Mouse (Mus musculus) midbrain, embryonic 11.5 days (tissue): ENCODE data around the gene Nif3l1. TPM values are rescaled to one million over a fixed set of nuclear protein-coding genes. Genes with fewer than 3 reads are reported as not detected.

ENCODE experiments used
- ATAC-seq: fragments of 200-750 bp; cut with Nextera tagmentation; 2 replicates; pipeline ENCODE4 v1.8.0; 2017; ENCODE audit warnings: moderate TSS enrichment, moderate library complexity; ENCODE audit not compliant: low FRiP score
- DNase-seq: peaks from one replicate; pipeline ENCODE4 v3.0.0; 2015; ENCODE audit warnings: low spot score; ENCODE audit errors: missing footprints
- H3K27ac ChIP-seq: fragments of 300-500 bp; sonication (generic); 2 replicates; pipeline ENCODE4 v1.5.1; 2014; ENCODE audit warnings: low read depth, low read length
- H3K27me3 ChIP-seq: fragments of 300-500 bp; sonication (generic); 2 replicates; pipeline ENCODE4 v1.6.1; 2014; ENCODE audit warnings: mild to moderate bottlenecking, low read length, moderate library complexity, mixed read lengths; ENCODE audit not compliant: control insufficient read depth, insufficient read depth
- H3K36me3 ChIP-seq: fragments of 300-500 bp; sonication (generic); 2 replicates; pipeline ENCODE4 v1.6.1; 2014; ENCODE audit warnings: mild to moderate bottlenecking, low read length, moderate library complexity, mixed read lengths; ENCODE audit not compliant: control insufficient read depth, insufficient read depth
- H3K4me1 ChIP-seq: fragments of 300-500 bp; sonication (generic); 2 replicates; pipeline ENCODE4 v1.6.1; 2014; ENCODE audit warnings: low read length; ENCODE audit not compliant: control insufficient read depth, insufficient read depth
- H3K4me2 ChIP-seq: fragments of 300-500 bp; sonication (generic); 2 replicates; pipeline ENCODE4 v1.6.1; 2014; ENCODE audit warnings: mild to moderate bottlenecking, moderate library complexity
- H3K4me3 ChIP-seq: fragments of 300-500 bp; sonication (generic); 2 replicates; pipeline ENCODE4 v1.5.1; 2014; ENCODE audit warnings: low read depth, low read length
- H3K9ac ChIP-seq: fragments of 300-500 bp; sonication (generic); 2 replicates; pipeline ENCODE4 v1.6.1; 2014; ENCODE audit warnings: low read length
- H3K9me3 ChIP-seq: fragments of 300-500 bp; sonication (generic); 2 replicates; pipeline ENCODE4 v1.6.1; 2016; ENCODE audit warnings: low read length; ENCODE audit not compliant: control insufficient read depth
- WGBS: fragments of 180-500 bp; shearing (Covaris S2); extraction: QIAGEN DNeasy Blood & Tissue Kit; methylation state at CpG from one replicate; pipeline ENCODE4 v1.1.7; 2014; 5-methylcytosine and 5-hydroxymethylcytosine counted together
- polyA plus RNA-seq: library from polyadenylated mRNA; unstranded; fragments of >200 nt; fragmentation: Nextera tagmentation; extraction: Ambion mirVana; gene quantifications from 2 replicates; pipeline ENCODE4 v1.2.1, GENCODE M21; 2014

Nif3l1 gene
- polyA plus RNA-seq, 1 experiment from 2014 or later, result 67.2 TPM

GRCm38 (mm10) chr1:58444691-58445090 is 260 bp upstream of the Nif3l1 start:
- peaks cover 11% of the 10 kb centered on the region for H3K4me1 ChIP-seq
- peak overlapping the region; percentile 83 for H3K9ac ChIP-seq
- H3K36me3 ChIP-seq, result no peaks in the 10 kb centered on the region; the same call in 1 of the 2 replicates
- no peak for DNase-seq
- peak overlapping the region; percentile 79; the same call in 1 of the 2 replicates for H3K27ac ChIP-seq
- peak overlapping the region; percentile 71 for H3K4me2 ChIP-seq
- 17% methylated on average over 10 of the region's 10 CpGs for WGBS
- peak overlapping the region; percentile 54 for H3K4me3 ChIP-seq
- H3K27me3 ChIP-seq, result no peaks in the 10 kb centered on the region
- ATAC-seq, result no peak
- no peaks in the 10 kb centered on the region for H3K9me3 ChIP-seq

DNA sequence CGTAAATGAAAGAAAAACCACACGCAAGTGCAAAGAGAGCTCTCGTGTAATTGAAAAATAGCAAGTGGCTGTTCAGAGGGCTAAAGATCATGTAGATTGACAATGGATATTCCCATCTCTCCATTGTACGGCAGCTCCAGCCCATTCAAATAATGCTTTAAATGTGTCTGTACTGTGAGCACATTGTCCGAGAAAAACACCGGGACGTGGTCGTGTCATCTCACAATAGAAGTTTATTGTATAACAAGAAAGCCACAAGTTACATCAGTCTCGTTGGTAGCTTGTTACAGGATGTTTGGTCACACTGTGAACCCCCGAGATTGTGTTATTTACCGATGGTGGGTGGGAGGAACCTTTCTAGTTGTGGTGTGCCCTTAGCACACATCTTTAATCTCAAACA is 910 bp downstream of the Nif3l1 start:
- Histone ChIP-seq H3K4me2 (peak overlapping the region; percentile 71), H3K27me3 (no peaks in the 10 kb centered on the region), H3K9me3 (no peaks in the 10 kb centered on the region), H3K9ac (peak overlapping the region; percentile 83), H3K4me3 (peak overlapping the region; percentile 54), H3K36me3 (no peaks in the 10 kb centered on the region), H3K27ac (peak overlapping the region; percentile 79), H3K4me1 (peaks cover 11% of the 10 kb centered on the region)
- 16% methylated on average over 11 of the region's 11 CpGs for WGBS
- ATAC-seq (no peak), DNase-seq (no peak)

DNA sequence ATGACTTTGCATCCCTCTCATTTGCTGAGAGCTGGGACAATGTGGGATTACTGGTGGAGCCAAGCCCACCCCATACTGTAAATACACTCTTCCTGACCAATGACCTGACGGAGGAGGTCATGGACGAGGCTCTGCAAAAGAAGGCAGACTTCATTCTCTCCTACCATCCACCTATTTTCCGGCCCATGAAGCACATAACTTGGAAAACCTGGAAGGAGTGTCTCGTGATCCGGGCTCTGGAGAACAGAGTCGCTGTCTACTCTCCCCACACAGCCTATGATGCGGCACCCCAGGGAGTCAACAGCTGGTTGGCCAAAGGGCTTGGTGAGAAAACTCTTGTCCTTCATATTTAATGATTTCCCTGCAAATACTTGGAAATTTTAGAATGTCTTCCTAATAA is 2.8 kb downstream of the Nif3l1 start:
- no peak for ATAC-seq

GRCm38 (mm10) chr1:58448396-58448795 is 3.4 kb downstream of the Nif3l1 start:
- no peaks in the 10 kb centered on the region for H3K27me3 ChIP-seq
- no peak overlapping the region for H3K4me3 ChIP-seq
- ATAC-seq, result no peak
- H3K9me3 ChIP-seq, result no peaks in the 10 kb centered on the region
- no peak overlapping the region for H3K4me2 ChIP-seq
- peaks cover 15% of the 10 kb centered on the region for H3K36me3 ChIP-seq
- H3K4me1 ChIP-seq, result peaks cover 11% of the 10 kb centered on the region
- no peak for DNase-seq
- WGBS, result 85% methylated on average over 7 of the region's 7 CpGs
- no peak overlapping the region for H3K27ac ChIP-seq
- H3K9ac ChIP-seq, result no peak overlapping the region

More for the DNA sequence above, 2.8 kb downstream of the Nif3l1 start:
- no peak overlapping the region for H3K4me2 ChIP-seq
- peaks cover 11% of the 10 kb centered on the region for H3K4me1 ChIP-seq
- H3K4me3 ChIP-seq, result no peak overlapping the region
- no peak for DNase-seq
- H3K27ac ChIP-seq, result no peak overlapping the region
- 96% methylated on average over 7 of the region's 7 CpGs for WGBS
- H3K36me3 ChIP-seq, result peaks cover 12% of the 10 kb centered on the region
- no peaks in the 10 kb centered on the region for H3K27me3 ChIP-seq
- H3K9ac ChIP-seq, result no peak overlapping the region
- H3K9me3 ChIP-seq, result no peaks in the 10 kb centered on the region

GRCm38 (mm10) chr1:58454316-58454715 is 9.4 kb downstream of the Nif3l1 start:
- Histone ChIP-seq H3K36me3 (peaks cover 36% of the 10 kb centered on the region), H3K27ac (no peak overlapping the region), H3K9ac (no peak overlapping the region), H3K4me3 (no peak overlapping the region), H3K9me3 (no peaks in the 10 kb centered on the region), H3K4me2 (no peak overlapping the region), H3K4me1 (no peaks in the 10 kb centered on the region), H3K27me3 (no peaks in the 10 kb centered on the region)
- DNase-seq (peak; percentile 23), ATAC-seq (no peak)
- WGBS, result 90% methylated on average over 6 of the region's 6 CpGs

DNA sequence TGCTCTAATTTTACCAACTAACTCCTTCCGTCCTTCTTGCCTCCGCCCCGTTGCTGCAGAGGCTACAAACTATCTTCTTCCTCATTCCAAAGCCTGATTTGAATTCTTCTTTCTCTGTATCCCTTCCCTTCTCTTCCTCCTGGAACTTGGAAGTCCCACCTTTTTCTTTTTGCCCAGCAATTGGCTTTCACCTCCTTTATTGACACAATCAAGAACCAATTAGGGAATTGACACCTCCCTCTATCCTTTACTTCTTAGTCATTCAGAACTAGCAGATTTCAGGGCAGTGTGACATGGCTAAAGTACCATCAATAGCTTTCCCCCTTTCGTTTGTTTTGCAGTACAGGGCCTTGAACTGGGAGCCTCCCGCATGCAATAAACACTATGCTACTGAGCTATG is 13.2 kb downstream of the Nif3l1 start:
- Histone ChIP-seq H3K4me3 (no peak overlapping the region), H3K9ac (no peak overlapping the region), H3K27ac (no peak overlapping the region), H3K36me3 (peaks cover 27% of the 10 kb centered on the region), H3K4me2 (no peak overlapping the region), H3K9me3 (no peaks in the 10 kb centered on the region), H3K27me3 (no peaks in the 10 kb centered on the region), H3K4me1 (no peaks in the 10 kb centered on the region)
- WGBS, result 91% methylated on average over 5 of the region's 5 CpGs
- DNase-seq, result no peak
- ATAC-seq, result no peak

GRCm38 (mm10) chr1:58458867-58459266 is 13.9 kb downstream of the Nif3l1 start:
- Histone ChIP-seq H3K36me3 (peaks cover 32% of the 10 kb centered on the region), H3K27ac (no peak overlapping the region), H3K4me1 (no peaks in the 10 kb centered on the region), H3K9ac (no peak overlapping the region), H3K4me3 (no peak overlapping the region), H3K27me3 (no peaks in the 10 kb centered on the region), H3K9me3 (no peaks in the 10 kb centered on the region), H3K4me2 (no peak overlapping the region)
- WGBS, result 83% methylated on average over 2 of the region's 2 CpGs
- no peak for DNase-seq
- ATAC-seq, result no peak

DNA sequence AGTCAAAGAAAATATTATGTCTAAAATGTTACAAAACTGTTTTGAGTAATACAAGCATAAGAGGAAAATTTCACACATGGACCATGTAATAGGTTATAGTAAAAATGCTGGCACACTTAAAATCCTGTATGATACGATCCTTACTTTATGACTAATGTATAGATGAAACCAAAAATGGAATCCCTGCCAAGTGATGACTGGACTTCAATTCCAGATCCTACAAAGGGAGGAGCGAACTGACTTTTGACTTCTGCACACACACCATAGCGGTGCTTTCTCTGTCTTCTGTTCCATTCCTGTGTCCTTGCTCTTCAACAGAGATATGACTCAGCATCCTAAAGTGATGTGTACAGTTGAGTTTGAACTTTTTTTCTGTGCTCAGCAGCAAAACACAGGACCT is 15.6 kb downstream of the Nif3l1 start:
- WGBS, result 91% methylated on average over 3 of the region's 3 CpGs

GRCm38 (mm10) chr1:58463935-58464334 is 19.0 kb downstream of the Nif3l1 start:
- ATAC-seq (no peak), DNase-seq (no peak)
- Histone ChIP-seq H3K27ac (no peak overlapping the region), H3K36me3 (peaks cover 22% of the 10 kb centered on the region), H3K9me3 (no peaks in the 10 kb centered on the region), H3K9ac (no peak overlapping the region), H3K27me3 (no peaks in the 10 kb centered on the region), H3K4me2 (no peak overlapping the region), H3K4me1 (no peaks in the 10 kb centered on the region), H3K4me3 (no peak overlapping the region)
- WGBS, result 98% methylated on average over 2 of the region's 2 CpGs

More for the DNA sequence above, 15.6 kb downstream of the Nif3l1 start:
- Histone ChIP-seq H3K36me3 (peaks cover 38% of the 10 kb centered on the region), H3K4me1 (no peaks in the 10 kb centered on the region), H3K27ac (no peak overlapping the region), H3K9ac (no peak overlapping the region), H3K4me2 (no peak overlapping the region), H3K27me3 (no peaks in the 10 kb centered on the region), H3K9me3 (no peaks in the 10 kb centered on the region), H3K4me3 (no peak overlapping the region)
- ATAC-seq (no peak), DNase-seq (no peak)

DNA sequence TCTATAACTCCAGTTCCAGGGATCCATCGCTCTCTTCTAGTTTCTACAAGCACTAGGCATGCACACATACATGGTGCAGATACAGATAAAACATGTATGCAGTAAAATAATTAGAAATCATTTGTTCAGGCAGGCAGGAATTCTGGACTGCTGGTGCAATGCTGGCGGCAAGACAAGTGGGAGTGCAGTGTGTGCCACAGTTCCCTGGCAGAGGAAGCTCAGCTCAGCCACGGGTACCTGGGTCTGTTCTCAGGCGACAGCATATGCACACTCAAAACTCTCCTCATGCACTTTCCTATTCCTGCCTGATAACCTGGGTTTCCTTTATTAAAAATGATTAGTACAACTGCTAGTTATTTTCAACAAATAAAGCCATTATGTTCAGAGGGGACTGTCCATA is 20.1 kb downstream of the Nif3l1 start:
- Histone ChIP-seq H3K27me3 (no peaks in the 10 kb centered on the region), H3K9me3 (no peaks in the 10 kb centered on the region), H3K36me3 (peaks cover 26% of the 10 kb centered on the region), H3K4me3 (no peak overlapping the region), H3K4me1 (no peaks in the 10 kb centered on the region), H3K9ac (no peak overlapping the region), H3K4me2 (no peak overlapping the region), H3K27ac (no peak overlapping the region)
- WGBS, result 93% methylated on average over 4 of the region's 4 CpGs
- DNase-seq (no peak), ATAC-seq (no peak)
